Mouse (Mus musculus) spleen, postnatal 36 days (tissue): Measurements from ENCODE around the gene Med20.
A peak's percentile ranks its signal among the peaks of the same experiment; 100 is the strongest.

ENCODE experiments used
- DNase-seq, 2 experiments: peaks; one replicate each; pipeline ENCODE4 v3.0.0; 2022; ENCODE audit warnings: low spot score in 2 of 2, mixed read lengths in 1 of 2

Gene Med20

DNA sequence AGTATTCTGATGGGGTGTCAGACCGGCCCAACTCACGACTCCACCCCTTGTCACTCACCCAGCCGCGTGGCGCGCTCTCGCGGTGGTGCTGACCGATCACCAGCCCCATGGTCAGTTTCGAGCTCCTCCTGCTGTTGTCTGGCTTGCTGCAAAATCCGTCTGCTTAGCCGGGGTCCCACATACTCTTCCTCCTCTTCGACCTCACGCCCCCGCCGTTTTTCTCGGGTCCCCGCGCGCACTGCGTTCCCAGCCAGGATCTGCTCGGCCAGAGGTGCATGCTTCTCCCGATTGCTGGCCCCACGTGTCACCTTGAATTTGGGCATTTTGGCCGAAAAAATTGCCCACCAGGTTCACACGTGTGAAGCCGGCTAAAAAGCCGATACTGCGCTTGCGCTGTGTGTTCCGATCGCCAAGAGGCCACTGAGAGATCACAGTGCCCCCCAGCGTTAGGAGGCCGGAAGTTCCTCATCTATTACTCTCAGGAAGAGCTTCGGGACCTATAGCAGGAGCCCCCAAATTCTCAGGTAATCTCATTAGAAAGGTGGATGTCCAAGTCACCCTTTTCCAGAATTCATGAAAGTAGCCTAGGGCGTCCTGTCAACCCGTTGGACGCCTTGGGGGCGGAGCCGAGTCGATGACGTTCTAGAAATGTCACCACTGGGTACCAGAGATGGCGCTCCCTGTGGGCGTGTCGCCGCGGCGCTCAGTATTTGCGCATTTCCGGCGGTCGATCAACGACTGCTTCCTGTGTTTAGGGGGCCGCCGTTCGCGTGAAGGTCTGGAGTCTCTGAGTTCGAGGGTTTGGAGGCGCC lies at the start of gene Med20, which contains the start of the genes Bysl and Gm20517:
Med20 (plus strand) TSS at position 734 of the 812 bp plus-strand sequence.
Bysl (minus strand) TSS at position 644 of the 812 bp plus-strand sequence.
Gm20517 (plus strand) TSS at position 741 of the 812 bp plus-strand sequence.
- DNase-seq: peak; percentile 94 to 96

DNA sequence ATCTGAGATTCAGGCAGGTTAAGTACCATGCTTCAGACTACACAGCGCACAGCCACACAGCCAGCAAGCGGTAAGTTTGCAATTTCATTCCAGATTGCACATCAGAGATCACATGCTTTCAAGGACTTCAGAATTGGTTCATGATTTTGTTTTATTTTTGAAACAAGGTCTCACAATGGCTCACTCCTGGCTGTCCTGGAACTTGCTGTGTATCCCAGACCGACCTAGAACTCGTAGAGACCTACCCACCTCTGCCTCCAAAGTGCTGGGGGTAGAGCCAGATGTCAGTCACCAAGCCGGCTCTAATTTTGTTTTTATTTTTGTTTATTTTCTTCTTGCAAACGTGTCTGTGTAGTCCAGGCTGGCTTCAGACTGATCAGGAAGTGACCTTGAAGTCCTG lies 48.5 kb upstream of the Med20 start:
- DNase-seq: no peak

DNA sequence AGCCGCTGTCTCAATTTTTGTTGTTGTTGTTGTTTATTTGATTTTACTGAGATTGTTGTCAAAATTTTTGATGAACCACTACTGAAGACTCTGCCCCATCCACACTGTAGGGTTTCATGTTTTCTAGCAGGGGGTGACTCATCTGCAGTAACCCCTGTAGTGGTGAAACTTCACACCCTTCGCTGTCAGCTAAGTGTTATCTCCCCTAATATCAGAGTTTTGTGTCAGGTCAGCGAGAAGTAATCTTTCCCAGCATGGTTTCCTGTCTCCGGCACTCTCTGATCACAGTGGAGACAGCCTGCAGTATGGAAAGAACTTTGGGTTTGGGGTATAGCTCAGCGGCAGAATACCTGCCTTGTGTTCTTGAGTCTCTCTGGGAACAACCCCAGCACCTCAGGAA lies 46.8 kb upstream of the Med20 start:
- no peak for DNase-seq

DNA sequence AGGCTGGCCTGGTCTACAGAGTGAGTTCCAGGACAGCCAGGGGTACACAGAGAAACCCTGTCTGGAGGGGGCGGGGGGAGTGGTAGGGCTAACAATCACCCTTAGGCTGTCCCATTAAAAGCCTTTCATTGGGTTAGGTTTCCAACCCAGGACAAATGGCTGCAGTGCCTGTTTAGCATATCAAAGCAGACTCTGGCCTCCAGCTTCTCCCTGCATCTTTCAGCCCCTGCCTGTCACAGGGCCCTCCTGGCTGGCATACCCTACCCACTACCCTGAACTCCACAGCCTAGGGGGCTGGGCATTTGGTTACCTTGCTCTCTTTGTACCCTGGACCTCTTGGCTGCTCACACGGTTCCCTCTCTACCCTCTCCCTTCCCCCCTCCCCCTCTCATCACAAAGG lies 45.2 kb upstream of the Med20 start:
- DNase-seq: no peak

DNA sequence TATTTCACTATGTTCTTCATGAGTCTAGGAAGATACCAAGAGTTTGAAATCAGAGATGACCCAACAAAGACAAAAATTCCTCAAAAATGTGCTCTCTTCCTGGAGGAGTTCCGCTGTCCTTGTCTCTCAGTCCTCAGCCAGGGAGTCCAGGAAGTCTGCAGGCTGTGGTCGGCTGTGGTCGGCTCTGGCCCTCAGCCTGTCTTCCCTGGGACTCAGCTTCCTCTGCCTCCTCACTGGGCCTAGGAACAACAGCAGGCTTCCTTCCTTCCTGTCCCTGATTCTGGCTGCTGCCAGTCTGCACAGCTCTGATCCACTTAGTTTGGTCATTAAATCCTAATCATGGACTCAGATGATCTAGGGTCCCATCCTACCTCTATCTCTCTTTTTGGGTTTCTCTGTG lies 44.1 kb upstream of the Med20 start:
- DNase-seq: no peak

DNA sequence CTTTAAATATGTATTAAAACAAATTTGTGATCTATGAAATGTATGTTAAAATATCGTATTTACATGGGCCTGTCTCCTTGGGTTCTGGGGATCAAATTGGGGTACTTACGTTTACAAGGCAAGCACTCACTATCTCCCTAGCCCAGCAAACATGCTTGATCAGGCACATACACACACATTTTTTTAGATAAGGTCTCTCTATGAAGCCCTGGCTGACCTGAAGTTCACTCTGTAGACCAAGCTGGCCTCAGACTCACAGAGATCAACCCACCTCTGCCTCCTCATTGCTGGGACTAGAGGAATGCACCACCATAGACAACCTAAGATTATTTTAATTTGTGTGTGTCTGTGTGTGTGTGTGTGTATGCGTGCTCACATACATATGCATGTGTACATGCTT lies 43.0 kb upstream of the Med20 start:
- DNase-seq: peak; percentile 18 to 51

DNA sequence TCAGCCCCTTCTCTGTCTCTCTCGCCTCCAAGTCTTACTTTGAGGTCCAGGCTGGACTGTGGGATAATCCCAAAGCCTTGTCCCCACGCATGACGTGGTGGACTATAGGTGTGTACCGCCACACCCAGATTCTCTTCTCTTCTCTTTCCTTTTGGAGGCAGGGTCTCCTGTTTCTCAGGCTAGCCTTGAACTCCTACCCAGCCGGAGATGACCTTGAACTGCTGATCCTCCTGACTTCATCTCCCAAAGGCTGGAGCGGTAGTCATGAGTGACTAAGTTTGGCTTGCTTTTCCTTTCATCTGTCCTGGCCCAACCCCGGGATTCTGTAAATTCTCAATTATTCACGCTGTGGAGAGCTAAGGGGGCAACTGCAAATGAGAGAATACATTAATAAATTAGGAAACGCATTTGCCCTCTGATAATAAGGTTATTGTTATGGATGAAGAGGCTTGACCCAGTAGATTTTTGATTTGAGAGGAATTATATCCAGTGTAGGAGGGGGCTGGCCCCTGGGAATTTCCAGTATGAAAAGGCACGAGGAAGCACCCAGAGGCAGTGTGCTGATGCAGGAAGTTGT lies 42.3 kb upstream of the Med20 start:
- DNase-seq: no peak

DNA sequence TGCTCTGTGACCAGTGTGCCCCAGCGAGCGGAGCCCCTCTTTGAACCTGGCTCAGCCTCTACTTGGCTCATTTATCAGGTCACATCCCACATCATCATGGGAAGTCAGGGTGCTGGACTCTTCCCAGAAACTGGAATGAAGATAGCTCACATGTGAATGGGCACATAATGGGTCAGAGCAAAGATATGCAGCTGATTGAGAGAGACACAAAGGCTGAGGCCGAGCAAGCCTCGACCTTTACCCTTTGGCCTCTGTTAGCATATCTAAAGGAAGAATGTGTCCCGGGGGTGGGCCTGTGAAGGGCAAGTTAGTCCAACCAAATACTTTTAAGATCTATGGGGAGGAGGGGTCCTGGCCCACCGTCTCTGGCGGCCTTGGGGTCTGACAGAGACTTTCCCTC lies 39.8 kb upstream of the Med20 start:
- DNase-seq: no peak

DNA sequence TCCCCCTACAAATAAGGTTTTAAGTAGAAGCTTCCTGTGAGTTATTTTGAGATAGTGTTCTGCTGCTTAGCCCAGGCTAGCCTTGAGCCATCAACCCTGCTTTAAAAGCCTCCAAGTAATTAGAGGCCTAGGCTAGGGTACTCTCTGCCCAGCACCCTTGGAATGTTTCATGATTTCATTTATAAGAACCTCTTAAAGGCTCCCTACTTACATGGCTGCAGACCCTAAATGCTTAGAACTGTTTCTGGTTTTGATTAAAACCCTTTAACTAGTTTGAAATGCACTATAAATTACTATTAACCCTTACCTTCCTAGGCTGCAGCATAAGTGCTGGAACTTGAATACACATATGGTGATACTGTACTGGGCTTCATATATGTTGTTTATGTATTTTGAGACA lies 38.9 kb upstream of the Med20 start:
- no peak for DNase-seq

DNA sequence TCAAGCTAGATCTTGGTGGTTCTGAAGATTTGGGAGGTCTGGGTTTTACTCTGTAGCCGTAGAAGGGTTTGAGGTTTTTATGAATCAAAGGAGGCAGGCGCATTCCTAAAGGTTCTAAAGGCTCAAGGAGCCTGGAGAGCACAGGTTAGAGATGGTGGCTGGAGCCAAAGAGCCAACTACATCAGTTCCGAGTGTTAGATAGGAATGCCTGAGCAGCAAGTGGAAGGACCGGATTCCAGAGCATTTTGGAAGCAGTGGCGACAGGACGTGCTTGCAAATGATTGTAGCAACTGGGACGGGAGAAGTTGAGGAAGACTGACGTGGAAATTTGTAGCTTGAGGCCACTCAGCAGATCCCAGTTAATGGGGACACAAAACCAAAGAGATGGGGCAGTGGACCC lies 37.4 kb upstream of the Med20 start:
- DNase-seq: no peak

DNA sequence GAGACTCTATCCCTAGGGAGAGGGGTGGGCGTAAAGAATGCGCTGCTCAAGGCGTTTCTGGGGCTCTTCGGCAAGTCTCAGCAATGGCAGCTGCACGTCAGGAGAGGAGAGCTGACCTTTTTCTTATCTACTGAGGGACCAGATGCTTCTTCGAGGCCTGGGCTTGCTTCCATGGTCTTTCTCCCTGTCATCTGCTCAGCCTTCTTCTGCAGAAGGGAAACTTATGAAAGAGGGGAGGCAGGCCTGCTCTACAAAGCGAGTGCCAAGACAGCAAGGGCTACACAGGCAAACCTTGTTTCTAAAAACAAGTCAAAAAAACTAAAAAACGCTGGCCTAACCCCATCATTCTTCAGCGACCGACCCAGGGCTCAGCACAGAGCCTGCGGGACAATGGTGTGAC lies 36.6 kb upstream of the Med20 start:
- DNase-seq: no peak

DNA sequence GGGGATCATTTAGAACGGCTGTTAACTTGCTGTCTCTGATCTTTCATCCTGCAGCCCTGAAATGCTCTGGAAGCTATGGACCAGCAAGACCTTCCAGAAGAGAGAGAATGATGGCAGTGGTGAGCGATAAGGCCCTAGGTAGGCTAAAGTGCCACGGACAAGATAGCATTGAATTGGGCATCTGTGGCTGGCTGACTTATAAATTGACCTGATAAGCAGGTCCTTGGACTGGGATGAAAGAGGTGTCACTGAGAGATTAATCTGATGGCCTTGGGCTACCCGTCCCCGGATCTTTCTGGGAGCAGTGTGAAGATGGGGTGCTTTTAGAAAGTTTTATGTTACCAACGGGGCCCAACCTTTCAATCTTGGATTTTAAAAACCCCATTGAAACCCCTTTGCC lies 32.7 kb upstream of the Med20 start:
- no peak for DNase-seq

DNA sequence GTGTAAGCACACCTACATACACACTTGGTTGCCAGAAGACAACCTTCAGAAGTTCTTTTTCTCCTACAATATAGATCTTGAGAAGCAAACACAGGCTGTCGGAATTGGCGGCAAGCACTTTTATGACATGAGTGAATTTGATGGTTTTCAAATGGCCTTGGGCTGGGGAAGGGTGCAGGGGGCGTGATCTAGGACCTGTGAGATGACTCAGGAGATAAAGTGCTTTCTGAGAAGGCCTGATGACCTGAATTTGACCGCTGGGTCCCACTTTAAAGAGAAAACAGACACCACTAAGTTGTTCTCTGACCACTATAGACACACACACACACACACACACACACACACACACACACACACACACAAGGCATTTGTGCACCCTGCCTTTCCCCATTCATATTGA lies 30.4 kb upstream of the Med20 start:
- no peak for DNase-seq

DNA sequence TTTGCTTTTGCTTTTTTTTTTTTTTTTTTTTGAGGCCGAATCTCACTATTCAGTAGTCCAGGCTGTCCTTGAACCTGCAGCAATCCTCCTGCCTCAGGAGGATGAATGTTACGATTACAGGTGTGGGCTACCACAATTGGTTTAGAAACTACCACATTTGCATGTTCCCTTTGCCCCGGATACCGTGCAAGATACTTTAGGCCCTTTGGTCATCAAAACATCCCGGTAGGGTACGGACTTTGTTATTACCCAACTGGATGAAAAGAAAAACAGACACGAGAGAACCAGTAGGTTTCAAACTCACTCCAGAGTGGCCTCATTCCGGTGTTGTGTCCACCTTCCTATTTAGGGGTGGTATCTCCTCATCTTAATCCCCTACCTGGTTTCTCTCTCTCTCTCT lies 22.9 kb upstream of the Med20 start:
- no peak for DNase-seq

DNA sequence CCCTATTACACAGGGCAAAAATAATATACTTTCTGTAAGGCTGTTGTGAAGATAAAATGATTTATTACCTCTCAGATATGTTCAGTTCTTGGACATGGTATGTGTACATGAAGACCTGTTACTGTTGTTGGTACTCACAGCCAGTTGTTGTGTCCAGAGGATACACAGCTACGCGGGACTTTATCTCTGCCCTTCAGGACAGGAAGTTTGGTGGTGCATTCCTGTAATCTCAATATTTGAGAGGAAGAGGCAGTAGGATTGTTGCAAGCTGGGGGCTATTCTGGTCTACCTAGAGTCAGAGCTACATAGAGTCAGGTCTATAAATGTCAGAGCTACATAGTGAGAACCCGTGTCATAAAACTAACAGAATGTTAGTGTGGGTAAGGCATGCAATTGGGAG lies 20.3 kb upstream of the Med20 start:
- DNase-seq: no peak

DNA sequence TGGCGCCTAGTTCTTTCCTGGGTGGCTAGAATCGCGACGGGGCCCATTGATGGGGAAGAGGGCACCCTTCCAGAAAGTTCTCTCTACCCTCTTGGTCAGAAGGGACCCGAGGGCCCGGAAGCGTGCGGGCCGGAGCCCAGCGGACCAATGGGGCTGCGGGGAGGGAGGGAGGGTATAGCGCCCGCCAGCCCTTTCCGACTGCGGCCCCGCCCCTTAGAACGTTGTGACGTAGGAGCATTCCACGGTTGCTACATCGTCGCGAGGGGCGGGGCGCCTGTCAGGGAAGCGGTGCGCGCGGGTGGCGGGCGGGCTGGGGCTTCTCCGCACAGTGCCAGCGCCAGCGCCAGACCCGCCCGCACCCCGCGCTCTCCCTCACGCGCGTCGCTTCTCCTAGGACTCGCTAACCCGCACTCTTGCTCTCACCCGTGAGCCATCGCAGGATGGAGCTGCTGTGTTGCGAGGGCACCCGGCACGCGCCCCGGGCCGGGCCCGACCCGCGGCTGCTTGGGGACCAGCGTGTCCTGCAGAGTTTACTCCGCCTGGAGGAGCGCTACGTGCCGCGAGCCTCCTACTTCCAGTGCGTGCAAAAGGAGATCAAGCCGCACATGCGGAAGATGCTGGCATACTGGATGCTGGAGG lies 18.0 kb upstream of the Med20 start:
- peak; percentile 92 to 94 for DNase-seq

DNA sequence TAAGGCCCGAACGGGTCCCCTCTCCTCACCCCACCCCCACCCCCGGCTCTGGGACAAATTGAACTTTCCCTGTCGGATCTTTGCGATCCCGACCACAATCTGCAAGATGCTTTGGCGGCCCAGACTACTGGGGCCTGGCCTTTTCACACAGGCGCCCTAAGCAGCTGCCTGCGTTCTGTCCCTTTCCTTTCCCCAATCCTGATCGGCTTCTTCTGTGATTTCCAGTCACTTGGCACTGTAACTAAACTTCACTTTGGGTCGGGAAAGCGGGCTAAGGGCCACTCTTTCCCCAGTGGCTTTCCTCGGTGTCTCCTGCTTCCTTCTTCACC lies 17.6 kb upstream of the Med20 start:
- DNase-seq: no peak

DNA sequence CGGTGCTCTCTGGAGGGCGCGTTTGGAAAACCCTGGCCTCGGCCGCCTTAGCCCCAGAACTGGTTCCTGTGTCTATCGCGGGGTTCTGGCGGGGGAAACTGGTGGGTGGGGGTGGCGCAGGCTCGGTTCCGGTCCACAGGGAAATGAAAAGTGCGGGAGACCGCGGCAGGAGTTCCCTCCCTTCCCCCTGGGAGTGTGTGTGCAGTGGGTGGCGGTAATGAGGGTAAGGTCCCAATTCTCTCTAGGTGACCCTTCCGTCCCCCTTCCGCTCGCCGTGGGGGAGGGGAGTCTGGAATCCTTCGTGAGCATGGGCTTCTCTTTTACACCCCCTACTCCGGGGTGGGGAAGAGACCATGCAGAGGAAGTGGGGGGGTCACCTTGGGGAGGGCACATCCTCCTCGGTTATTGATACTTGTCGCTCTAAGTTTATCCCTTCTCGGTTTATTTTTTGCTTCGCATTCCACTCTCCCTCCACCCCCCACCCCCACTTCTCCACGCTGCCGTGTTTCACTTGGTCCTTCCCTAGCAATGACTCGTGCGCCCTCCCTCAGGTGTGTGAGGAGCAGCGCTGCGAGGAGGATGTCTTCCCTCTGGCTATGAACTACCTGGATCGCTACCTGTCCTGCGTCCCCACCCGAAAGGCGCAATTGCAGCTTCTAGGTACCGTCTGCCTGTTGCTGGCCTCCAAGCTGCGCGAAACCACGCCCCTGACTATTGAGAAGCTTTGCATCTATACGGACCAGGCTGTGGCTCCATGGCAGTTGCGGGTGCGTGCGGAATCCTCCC lies 17.0 kb upstream of the Med20 start:
- DNase-seq: peak; percentile 43 to 61

DNA sequence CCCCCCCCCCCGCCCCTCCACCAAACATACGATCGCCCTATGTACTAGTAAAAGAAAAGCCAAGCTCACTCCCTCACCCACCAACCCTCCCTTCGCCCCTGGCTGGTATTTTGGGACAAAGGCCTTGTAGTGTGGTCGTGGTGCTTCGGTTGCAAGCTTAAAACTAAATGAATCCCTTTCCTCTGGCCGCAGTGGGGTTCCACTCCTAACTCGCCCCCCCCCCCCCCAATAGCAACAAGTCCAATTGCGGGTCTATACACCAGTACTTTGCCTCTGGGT lies 16.5 kb upstream of the Med20 start:
- no peak for DNase-seq

DNA sequence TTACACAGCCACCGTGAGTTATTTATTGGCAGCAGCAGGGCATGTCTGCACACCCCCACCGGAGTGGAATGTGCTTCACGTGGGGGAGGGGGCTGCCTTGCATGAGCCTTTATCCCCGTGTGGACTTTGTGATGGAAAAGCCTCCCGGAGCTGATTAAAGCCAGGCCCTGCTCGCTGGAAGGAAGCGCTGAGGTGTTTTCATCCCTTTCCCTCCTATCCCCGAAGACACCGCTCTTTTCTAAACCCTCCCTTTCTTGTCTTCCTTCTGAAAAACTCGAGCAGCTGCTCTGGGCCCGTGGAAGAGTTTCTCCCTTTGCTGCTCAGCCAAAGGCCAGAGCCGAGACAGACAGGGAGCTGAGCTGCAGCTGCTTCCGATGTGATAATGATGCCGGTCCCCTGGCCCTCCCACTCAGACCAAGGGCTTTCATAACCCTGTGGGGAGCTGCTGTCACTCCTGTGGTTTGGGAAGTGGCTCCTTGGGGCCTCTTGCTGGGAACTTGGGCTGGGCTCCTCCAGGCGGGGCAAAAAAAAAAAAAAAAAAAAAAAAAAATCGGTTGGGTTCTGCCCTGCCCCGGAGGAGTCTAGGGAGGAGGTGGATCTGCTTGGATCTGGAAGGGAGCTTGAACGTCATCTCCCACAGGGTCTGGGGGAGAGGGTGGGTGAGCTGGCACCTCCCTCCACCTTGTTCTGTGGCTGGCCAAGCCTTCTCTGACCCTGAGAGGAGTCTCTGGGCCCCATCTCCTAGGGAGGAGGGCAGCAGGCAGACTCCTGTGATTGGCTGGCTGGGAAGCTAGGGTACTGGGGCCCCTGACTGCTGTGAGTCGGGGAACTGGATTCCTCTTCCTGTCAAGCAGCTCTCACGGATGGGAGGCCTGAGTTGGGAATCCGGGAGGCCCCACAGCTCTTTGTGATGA lies 15.9 kb upstream of the Med20 start:
- peak; percentile 46 to 66 for DNase-seq

DNA sequence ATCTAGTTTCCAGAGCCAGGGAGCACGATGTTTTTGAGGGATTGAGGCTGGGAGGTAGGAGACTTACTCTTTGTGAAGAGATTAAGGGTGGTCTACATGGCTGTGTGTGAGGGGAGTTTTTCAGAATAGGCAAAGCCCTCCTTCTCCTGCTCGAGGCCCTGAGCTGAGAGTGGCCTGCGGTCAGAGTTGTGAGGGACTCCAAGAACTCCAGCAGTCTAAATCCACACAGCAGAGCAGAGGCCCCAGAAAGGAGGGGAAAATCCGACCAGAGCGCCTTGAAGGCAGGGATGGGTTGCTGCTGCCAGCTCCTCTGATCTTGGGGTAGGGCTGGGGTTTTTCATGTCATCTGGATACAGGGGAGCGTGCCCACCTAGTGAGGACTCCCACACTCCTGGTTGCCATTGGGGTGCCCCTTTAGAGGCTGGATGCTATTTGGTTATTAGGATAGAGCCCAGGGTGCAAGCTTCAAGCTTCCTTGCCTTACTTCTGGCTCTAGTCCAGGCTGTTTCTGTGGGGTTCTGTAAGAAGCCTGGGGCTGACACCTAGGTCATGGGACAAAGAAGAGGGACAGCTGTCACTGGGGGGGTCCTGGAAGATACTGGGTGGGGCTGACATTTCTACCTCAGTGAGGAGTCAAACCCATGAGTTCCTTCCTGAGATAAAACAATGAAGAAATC lies 15.1 kb upstream of the Med20 start:
- no peak for DNase-seq
